Mouse (Mus musculus) brain, embryonic 14.5 days (tissue): ENCODE measurements around the gene Stk24.

Source experiments
- CTCF ChIP-seq: fragments of 200-500 bp; IDR thresholded peaks from 2 replicates; pipeline ENCODE4 v1.5.1; 2012; ENCODE audit warnings: inconsistent platforms, mild to moderate bottlenecking, moderate library complexity, borderline replicate concordance; ENCODE audit not compliant: insufficient read depth, insufficient read length; ENCODE audit errors: extremely low read depth
- POLR2A ChIP-seq: fragments of 200-500 bp; IDR thresholded peaks from 2 replicates; pipeline ENCODE4 v1.6.1; 2012; ENCODE audit warnings: mild to moderate bottlenecking, inconsistent platforms, borderline replicate concordance; ENCODE audit not compliant: poor library complexity, insufficient read depth, insufficient read length, severe bottlenecking; ENCODE audit errors: extremely low read depth

- TF ChIP-seq CTCF, result no peak
- TF ChIP-seq POLR2A, result no peak
Measured at GRCm38 (mm10) chr14:121313283-121313682, 66.5 kb downstream of the Stk24 start.
